Mouse (Mus musculus) liver, embryonic 11.5 days (tissue): ENCODE data around the gene Gsto1. TPM values are rescaled to one million over a fixed set of nuclear protein-coding genes. Genes with fewer than 3 reads are reported as not detected.

Source experiments
- ATAC-seq: fragments of 200-750 bp; cut with Nextera tagmentation; replicated peaks from 2 replicates; pipeline ENCODE4 v1.8.0; 2017; ENCODE audit warnings: moderate number of reproducible peaks, mild to moderate bottlenecking, moderate TSS enrichment, moderate library complexity; ENCODE audit not compliant: low FRiP score
- DNase-seq: peaks from one replicate; pipeline ENCODE4 v3.0.0-alpha.2; 2017; ENCODE audit warnings: low spot score
- H3K27ac ChIP-seq: fragments of 300-500 bp; sonication (generic); 2 replicates; pipeline ENCODE4 v1.5.1; 2014; ENCODE audit warnings: mild to moderate bottlenecking, low read depth, low read length, control low read depth
- H3K27me3 ChIP-seq: fragments of 300-500 bp; sonication (generic); replicated peaks from 2 replicates; pipeline ENCODE4 v1.6.1; 2014; ENCODE audit warnings: low read length, mixed read lengths; ENCODE audit not compliant: control insufficient read depth, insufficient read depth
- H3K36me3 ChIP-seq: fragments of 300-500 bp; sonication (generic); 2 replicates; pipeline ENCODE4 v1.6.1; 2014; ENCODE audit warnings: mild to moderate bottlenecking, low read length, moderate library complexity, mixed read lengths; ENCODE audit not compliant: control insufficient read depth, insufficient read depth
- H3K4me1 ChIP-seq: fragments of 300-500 bp; sonication (generic); replicated peaks from 2 replicates; pipeline ENCODE4 v1.6.1; 2014; ENCODE audit warnings: low read length, mixed read lengths; ENCODE audit not compliant: control insufficient read depth, insufficient read depth
- H3K4me2 ChIP-seq: fragments of 300-500 bp; sonication (generic); 2 replicates; pipeline ENCODE4 v1.6.1; 2014; ENCODE audit warnings: mild to moderate bottlenecking, control low read depth, moderate library complexity
- H3K4me3 ChIP-seq: fragments of 300-500 bp; sonication (generic); 2 replicates; pipeline ENCODE4 v1.5.1; 2014; ENCODE audit warnings: low read depth, low read length, control low read depth
- H3K9ac ChIP-seq: fragments of 300-500 bp; sonication (generic); 2 replicates; pipeline ENCODE4 v1.6.1; 2014; ENCODE audit warnings: low read depth, low read length, control low read depth
- H3K9me3 ChIP-seq: fragments of 300-500 bp; sonication (generic); 2 replicates; pipeline ENCODE4 v1.6.1; 2016; ENCODE audit warnings: low read length, inconsistent platforms, mixed read lengths; ENCODE audit not compliant: control insufficient read depth
- WGBS: fragments of 180-500 bp; shearing (Covaris S2); extraction: QIAGEN DNeasy Blood & Tissue Kit; methylation state at CpG from one replicate; pipeline ENCODE4 v1.1.7; 2014; 5-methylcytosine and 5-hydroxymethylcytosine counted together
- polyA plus RNA-seq: library from polyadenylated mRNA; unstranded; fragments of >200 nt; fragmentation: Nextera tagmentation; extraction: Ambion mirVana; gene quantifications from 2 replicates; pipeline ENCODE4 v1.2.1, GENCODE M21; 2014

Gene Gsto1
- polyA plus RNA-seq, 1 experiment from 2014 or later = 183 TPM

DNA sequence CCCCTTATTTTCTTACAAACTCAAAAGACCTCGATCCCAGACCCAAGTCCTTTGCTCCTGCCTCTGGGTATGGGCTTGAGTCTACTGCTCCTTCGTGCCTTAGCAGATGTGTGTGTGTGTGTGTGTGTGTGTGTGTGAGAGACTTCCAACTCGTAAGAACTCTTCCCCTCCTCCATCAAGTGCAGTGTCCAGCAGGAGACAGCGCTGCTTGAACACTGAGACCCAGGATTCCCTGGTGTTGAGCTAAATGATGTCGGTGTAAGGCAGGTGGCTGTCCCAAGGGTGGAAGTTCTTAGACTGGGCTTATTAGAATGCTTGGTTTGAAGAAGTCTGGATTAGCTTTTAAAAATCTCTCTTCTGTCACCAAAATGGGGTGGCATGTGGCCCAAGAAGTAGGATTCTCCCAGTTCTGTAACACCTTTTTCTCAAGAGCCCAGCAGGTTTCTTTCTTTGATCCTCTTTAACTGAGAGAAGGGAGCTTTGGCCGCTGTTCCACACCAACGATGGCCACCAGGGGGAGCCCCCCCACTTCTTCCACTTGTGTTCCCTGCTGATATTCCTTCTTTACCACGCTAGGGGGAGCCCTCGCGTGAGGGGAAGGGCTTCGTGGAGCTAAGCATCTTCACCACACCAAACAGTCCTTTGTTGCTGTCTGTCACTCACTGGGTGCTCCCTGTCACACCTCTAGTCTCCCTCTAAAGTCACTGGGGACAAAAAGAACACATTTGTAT, 27.5 kb downstream of the Gsto1 start:
- H3K9me3 ChIP-seq = no peaks in the 10 kb centered on the region
- no peak overlapping the region for H3K27ac ChIP-seq
- DNase-seq (peak; percentile 83), ATAC-seq (peak; percentile 70; the same call in 1 of the 2 replicates)
- WGBS = 21% methylated on average over 11 of the region's 11 CpGs
- H3K4me1 ChIP-seq = no peaks in the 10 kb centered on the region; the same call in 1 of the 2 replicates
- H3K4me2 ChIP-seq = no peak overlapping the region
- no peak overlapping the region for H3K4me3 ChIP-seq
- no peaks in the 10 kb centered on the region for H3K36me3 ChIP-seq
- no peaks in the 10 kb centered on the region for H3K27me3 ChIP-seq
- no peak overlapping the region for H3K9ac ChIP-seq

DNA sequence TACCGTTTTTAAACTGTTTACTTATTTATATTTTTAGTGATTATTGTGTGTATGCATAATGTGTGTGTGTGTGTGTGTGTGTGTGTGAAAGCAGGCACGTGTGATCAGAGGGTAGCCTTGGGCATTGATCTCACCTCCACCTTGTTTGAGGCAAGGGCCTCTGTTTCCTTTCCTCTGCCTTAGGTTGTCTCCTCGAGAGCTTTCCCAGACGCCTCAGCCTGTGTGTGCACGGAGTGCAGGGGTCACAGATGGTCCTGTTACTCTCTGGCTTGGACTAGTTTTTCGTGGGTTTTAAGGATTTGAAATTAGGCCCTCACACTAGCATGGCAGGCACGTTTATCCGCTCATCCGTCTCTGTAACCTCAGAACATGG, 28.1 kb downstream of the Gsto1 start:
- Histone ChIP-seq H3K4me1 (no peaks in the 10 kb centered on the region; the same call in 1 of the 2 replicates), H3K4me3 (no peak overlapping the region), H3K36me3 (no peaks in the 10 kb centered on the region), H3K9ac (no peak overlapping the region), H3K9me3 (no peaks in the 10 kb centered on the region), H3K27ac (no peak overlapping the region), H3K4me2 (no peak overlapping the region), H3K27me3 (no peaks in the 10 kb centered on the region)
- no peak for DNase-seq
- WGBS = 59% methylated on average over 9 of the region's 9 CpGs
- peak; percentile 44; the same call in 1 of the 2 replicates for ATAC-seq

- Histone ChIP-seq H3K9ac (no peak overlapping the region), H3K27ac (no peak overlapping the region), H3K9me3 (no peaks in the 10 kb centered on the region), H3K4me1 (no peaks in the 10 kb centered on the region; the same call in 1 of the 2 replicates), H3K36me3 (no peaks in the 10 kb centered on the region), H3K4me3 (no peak overlapping the region), H3K4me2 (no peak overlapping the region), H3K27me3 (no peaks in the 10 kb centered on the region)
- 72% methylated on average over 13 of the region's 13 CpGs for WGBS
- DNase-seq (no peak), ATAC-seq (no peak)
Measured at GRCm38 (mm10) chr19:47884296-47885085, 29.7 kb downstream of the Gsto1 start.

GRCm38 (mm10) chr19:47885191-47885743, 30.5 kb downstream of the Gsto1 start:
- Histone ChIP-seq H3K4me3 (no peak overlapping the region), H3K4me1 (no peaks in the 10 kb centered on the region; the same call in 1 of the 2 replicates), H3K9me3 (no peaks in the 10 kb centered on the region), H3K36me3 (no peaks in the 10 kb centered on the region), H3K4me2 (no peak overlapping the region), H3K27me3 (no peaks in the 10 kb centered on the region), H3K27ac (no peak overlapping the region), H3K9ac (no peak overlapping the region)
- 61% methylated on average over 7 of the region's 7 CpGs for WGBS
- ATAC-seq (no peak), DNase-seq (no peak)

- Histone ChIP-seq H3K4me1 (no peaks in the 10 kb centered on the region; the same call in 1 of the 2 replicates), H3K4me2 (no peak overlapping the region), H3K36me3 (no peaks in the 10 kb centered on the region), H3K9me3 (no peaks in the 10 kb centered on the region), H3K27ac (no peak overlapping the region), H3K27me3 (no peaks in the 10 kb centered on the region), H3K9ac (no peak overlapping the region), H3K4me3 (no peak overlapping the region)
- DNase-seq (no peak), ATAC-seq (no peak)
- WGBS = 61% methylated on average over 11 of the region's 11 CpGs
Measured at GRCm38 (mm10) chr19:47885886-47886285, 31.1 kb downstream of the Gsto1 start.

DNA sequence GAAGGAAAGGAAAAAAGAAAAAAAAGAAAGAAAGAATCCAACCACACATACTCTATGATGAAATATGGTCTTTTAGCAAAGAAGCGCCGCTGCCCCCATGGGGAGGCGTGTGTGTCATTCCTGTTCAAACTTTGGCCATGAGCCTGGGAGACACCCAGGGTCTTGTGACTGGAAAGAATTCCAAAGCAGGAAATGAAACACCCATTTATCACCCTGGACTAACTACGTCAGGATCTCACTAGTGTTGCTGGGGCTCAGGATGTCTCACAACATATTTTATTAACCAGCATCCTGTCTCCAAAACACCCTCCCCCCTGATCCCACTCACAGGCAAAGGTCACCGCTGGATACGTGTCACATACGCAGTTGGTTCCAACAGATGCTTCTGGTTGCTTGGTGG, 31.8 kb downstream of the Gsto1 start:
- no peak overlapping the region for H3K27ac ChIP-seq
- H3K4me2 ChIP-seq = no peak overlapping the region
- no peak for DNase-seq
- no peak for ATAC-seq
- H3K9ac ChIP-seq = no peak overlapping the region
- H3K36me3 ChIP-seq = no peaks in the 10 kb centered on the region
- no peak overlapping the region for H3K4me3 ChIP-seq
- H3K9me3 ChIP-seq = no peaks in the 10 kb centered on the region
- no peaks in the 10 kb centered on the region; the same call in 1 of the 2 replicates for H3K4me1 ChIP-seq
- WGBS = 65% methylated on average over 7 of the region's 7 CpGs
- no peaks in the 10 kb centered on the region for H3K27me3 ChIP-seq

DNA sequence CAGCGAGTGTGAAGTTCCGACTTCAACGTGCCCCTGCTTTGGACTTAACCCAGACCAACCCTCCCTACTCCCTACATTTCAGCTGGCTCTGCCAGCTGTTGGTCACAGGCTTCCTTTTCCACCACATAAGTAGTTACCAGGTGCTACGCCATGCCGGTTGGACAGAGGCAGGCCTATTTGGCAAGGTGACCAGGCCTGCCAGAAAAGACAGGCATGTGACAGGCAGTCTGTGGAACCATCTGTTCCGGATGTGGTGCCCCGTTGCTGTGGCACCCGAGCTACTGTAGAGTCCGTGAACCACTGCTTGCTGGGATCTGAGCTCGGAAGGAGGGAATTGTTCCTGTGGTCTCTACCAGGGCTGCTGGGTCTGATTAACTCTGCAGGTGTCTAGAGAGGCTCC, 32.6 kb downstream of the Gsto1 start:
- no peaks in the 10 kb centered on the region for H3K36me3 ChIP-seq
- no peak overlapping the region for H3K9ac ChIP-seq
- no peak overlapping the region for H3K4me3 ChIP-seq
- DNase-seq (no peak), ATAC-seq (no peak)
- no peaks in the 10 kb centered on the region for H3K27me3 ChIP-seq
- H3K4me2 ChIP-seq = no peak overlapping the region
- no peaks in the 10 kb centered on the region for H3K9me3 ChIP-seq
- no peak overlapping the region for H3K27ac ChIP-seq
- WGBS = 85% methylated on average over 10 of the region's 10 CpGs
- H3K4me1 ChIP-seq = no peaks in the 10 kb centered on the region; the same call in 1 of the 2 replicates

- no peak overlapping the region for H3K4me3 ChIP-seq
- no peaks in the 10 kb centered on the region for H3K27me3 ChIP-seq
- ATAC-seq = no peak
- 85% methylated on average over 8 of the region's 8 CpGs for WGBS
- no peak overlapping the region for H3K27ac ChIP-seq
- H3K9me3 ChIP-seq = no peaks in the 10 kb centered on the region
- H3K4me2 ChIP-seq = no peak overlapping the region
- no peak for DNase-seq
- no peak overlapping the region for H3K9ac ChIP-seq
- H3K4me1 ChIP-seq = no peaks in the 10 kb centered on the region; the same call in 1 of the 2 replicates
- H3K36me3 ChIP-seq = no peaks in the 10 kb centered on the region
Measured at GRCm38 (mm10) chr19:47888037-47888436, 33.3 kb downstream of the Gsto1 start.
